Mouse (Mus musculus): ENCODE measurements around the gene Tuft1.

- TF ChIP-seq CTCF (conservative IDR thresholded peaks at IDR 0.05 in 1 of 2, IDR thresholded peaks at IDR 0.05 in 1 of 2; ENCODE audit: low read depth in 2 of 2, low read length in 2 of 2) (no peak), MXI1 (IDR thresholded peaks at IDR 0.05; ENCODE audit: low read depth, low read length) (no peak), MAFK (IDR thresholded peaks at IDR 0.05; ENCODE audit: insufficient replicate concordance, low read length) (no peak), ELF1 (IDR thresholded peaks at IDR 0.05; ENCODE audit: low read depth, low read length) (no peak)
Measured at GRCm38 (mm10) chr3:94679351-94679841, 20.7 kb upstream of the Tuft1 start.
